Mouse (Mus musculus) lung, embryonic 16.5 days (tissue): ENCODE measurements around the gene Pfdn2. TPM values are rescaled to one million over a fixed set of nuclear protein-coding genes. Genes with fewer than 3 reads are reported as not detected.
A peak's percentile ranks its signal among the peaks of the same experiment; 100 is the strongest.

Source experiments
- ATAC-seq: fragments of 200-750 bp; cut with Nextera tagmentation; 2 replicates; pipeline ENCODE4 v1.8.0; 2017; ENCODE audit warnings: low read depth, mild to moderate bottlenecking, moderate library complexity
- H3K27ac ChIP-seq: fragments of 300-500 bp; sonication (generic); 2 replicates; pipeline ENCODE4 v1.5.1; 2014; ENCODE audit warnings: mild to moderate bottlenecking, control low read depth, low read length
- H3K27me3 ChIP-seq: fragments of 300-500 bp; sonication (generic); 2 replicates; pipeline ENCODE4 v1.6.1; 2014; ENCODE audit warnings: low read depth, low read length, mixed read lengths; ENCODE audit not compliant: control insufficient read depth, insufficient read depth
- H3K36me3 ChIP-seq: fragments of 300-500 bp; sonication (generic); 2 replicates; pipeline ENCODE4 v1.6.1; 2014; ENCODE audit warnings: low read length; ENCODE audit not compliant: control insufficient read depth, insufficient read depth
- H3K4me1 ChIP-seq: fragments of 300-500 bp; sonication (generic); replicated peaks from 2 replicates; pipeline ENCODE4 v1.6.1; 2014; ENCODE audit warnings: low read length, mixed read lengths; ENCODE audit not compliant: control insufficient read depth, insufficient read depth
- H3K4me2 ChIP-seq: fragments of 300-500 bp; sonication (generic); 2 replicates; pipeline ENCODE4 v1.6.1; 2014; ENCODE audit warnings: low read depth, low read length, control low read depth
- H3K4me3 ChIP-seq: fragments of 300-500 bp; sonication (generic); 2 replicates; pipeline ENCODE4 v1.5.1; 2014; ENCODE audit warnings: mild to moderate bottlenecking, low read length, control low read depth
- H3K9ac ChIP-seq: fragments of 300-500 bp; sonication (generic); 2 replicates; pipeline ENCODE4 v1.6.1; 2014; ENCODE audit warnings: low read length, control low read depth
- H3K9me3 ChIP-seq: fragments of 300-500 bp; sonication (generic); 2 replicates; pipeline ENCODE4 v1.6.1; 2016; ENCODE audit warnings: low read length; ENCODE audit not compliant: control insufficient read depth
- WGBS: fragments of 180-500 bp; shearing (Covaris S2); extraction: QIAGEN DNeasy Blood & Tissue Kit; methylation state at CpG from one replicate; pipeline ENCODE4 v1.1.7; 2014; 5-methylcytosine and 5-hydroxymethylcytosine counted together
- polyA plus RNA-seq: library from polyadenylated mRNA; unstranded; fragments of >200 nt; fragmentation: Nextera tagmentation; extraction: Ambion mirVana; gene quantifications from 2 replicates; pipeline ENCODE4 v1.2.1, GENCODE M21; 2015

Gene Pfdn2
- polyA plus RNA-seq, 1 experiment from 2014 or later: 99.8 TPM

GRCm38 (mm10) chr1:171385171-171385570 is 39.7 kb downstream of the Pfdn2 start:
- Histone ChIP-seq H3K9ac (no peak overlapping the region), H3K36me3 (no peaks in the 10 kb centered on the region), H3K27me3 (peaks cover 2% of the 10 kb centered on the region; the same call in 1 of the 2 replicates), H3K9me3 (no peaks in the 10 kb centered on the region), H3K4me1 (0 out of 2 replicates have a peak, but pooled peaks cover 2% of the 10 kb centered on the region), H3K27ac (no peak overlapping the region), H3K4me3 (no peak overlapping the region), H3K4me2 (no peak overlapping the region)
- 54% methylated on average over 9 of the region's 9 CpGs for WGBS
- ATAC-seq: no peak

GRCm38 (mm10) chr1:171387099-171387498 is 41.6 kb downstream of the Pfdn2 start:
- WGBS: 25% methylated on average over 6 of the region's 6 CpGs
- H3K9ac ChIP-seq: no peak overlapping the region
- no peaks in the 10 kb centered on the region for H3K4me1 ChIP-seq
- no peak overlapping the region for H3K4me2 ChIP-seq
- no peak overlapping the region for H3K27ac ChIP-seq
- no peak overlapping the region for H3K4me3 ChIP-seq
- no peaks in the 10 kb centered on the region for H3K27me3 ChIP-seq
- no peaks in the 10 kb centered on the region for H3K36me3 ChIP-seq
- peak; percentile 23; the same call in 1 of the 2 replicates for ATAC-seq
- H3K9me3 ChIP-seq: no peaks in the 10 kb centered on the region

GRCm38 (mm10) chr1:171388376-171389102 is 43.1 kb downstream of the Pfdn2 start, which contains the start of gene Arhgap30:
Gene Arhgap30, plus strand, starts transcription at chr1:171388954.
- Histone ChIP-seq H3K36me3 (no peaks in the 10 kb centered on the region), H3K27ac (no peak within 1 kb of the TSS; the same call in 1 of the 2 replicates), H3K9ac (no peak within 1 kb of the TSS), H3K4me3 (peak within 1 kb of the TSS; percentile 13; the same call in 1 of the 2 replicates), H3K27me3 (no peaks in the 10 kb centered on the region), H3K9me3 (no peaks in the 10 kb centered on the region), H3K4me2 (no peak within 1 kb of the TSS), H3K4me1 (no peaks in the 10 kb centered on the region)
- 0 out of 2 replicates have a peak, but pooled peaks have one; percentile 35 for ATAC-seq
- WGBS: 69% methylated on average over 15 of the region's 15 CpGs

GRCm38 (mm10) chr1:171390101-171390500 is 44.6 kb downstream of the Pfdn2 start:
- H3K4me3 ChIP-seq: no peak overlapping the region
- H3K9me3 ChIP-seq: no peaks in the 10 kb centered on the region
- H3K4me2 ChIP-seq: no peak overlapping the region
- 62% methylated on average over 4 of the region's 4 CpGs for WGBS
- H3K27me3 ChIP-seq: no peaks in the 10 kb centered on the region
- no peak overlapping the region for H3K9ac ChIP-seq
- H3K4me1 ChIP-seq: no peaks in the 10 kb centered on the region
- ATAC-seq: peak; percentile 50; the same call in 1 of the 2 replicates
- no peaks in the 10 kb centered on the region for H3K36me3 ChIP-seq
- H3K27ac ChIP-seq: no peak overlapping the region

GRCm38 (mm10) chr1:171401821-171402220 is 56.4 kb downstream of the Pfdn2 start:
- Histone ChIP-seq H3K27me3 (no peaks in the 10 kb centered on the region), H3K9me3 (no peaks in the 10 kb centered on the region), H3K4me2 (no peak overlapping the region), H3K9ac (no peak overlapping the region), H3K4me1 (no peaks in the 10 kb centered on the region), H3K4me3 (no peak overlapping the region), H3K36me3 (no peaks in the 10 kb centered on the region), H3K27ac (no peak overlapping the region)
- ATAC-seq: no peak
- WGBS: 70% methylated on average over 4 of the region's 4 CpGs

GRCm38 (mm10) chr1:171402991-171403390 is 57.5 kb downstream of the Pfdn2 start:
- no peak overlapping the region for H3K27ac ChIP-seq
- H3K4me1 ChIP-seq: no peaks in the 10 kb centered on the region
- no peak overlapping the region for H3K4me2 ChIP-seq
- no peak overlapping the region for H3K4me3 ChIP-seq
- ATAC-seq: no peak
- WGBS: 82% methylated on average over 9 of the region's 9 CpGs
- no peaks in the 10 kb centered on the region for H3K27me3 ChIP-seq
- H3K9ac ChIP-seq: no peak overlapping the region
- no peaks in the 10 kb centered on the region for H3K9me3 ChIP-seq
- H3K36me3 ChIP-seq: no peaks in the 10 kb centered on the region

- Histone ChIP-seq H3K4me1 (no peaks in the 10 kb centered on the region), H3K36me3 (no peaks in the 10 kb centered on the region), H3K4me2 (no peak overlapping the region), H3K9ac (no peak overlapping the region), H3K27ac (no peak overlapping the region), H3K9me3 (no peaks in the 10 kb centered on the region), H3K27me3 (no peaks in the 10 kb centered on the region), H3K4me3 (no peak overlapping the region)
- ATAC-seq: no peak
- WGBS: 66% methylated on average over 5 of the region's 5 CpGs
Observed at GRCm38 (mm10) chr1:171407263-171407662, 61.8 kb downstream of the Pfdn2 start.

Other genes starting within 250 kb of the Pfdn2 start
- 15.7 and 20.4 TPM in 2 replicates for gene Cfap126, start 231.8 kb upstream of the Pfdn2 start, polyA plus RNA-seq
- gene Sdhc, start 195.1 kb upstream of the Pfdn2 start, polyA plus RNA-seq: 263 and 285 TPM in 2 replicates
- 0.78 and 1.3 TPM in 2 replicates for gene Mpz, start 195.0 kb upstream of the Pfdn2 start, polyA plus RNA-seq
- 6.6 and 7.2 TPM in 2 replicates for gene Pcp4l1, start 149.4 kb upstream of the Pfdn2 start, polyA plus RNA-seq
- 0.19 and 0.23 TPM in 2 replicates for gene Nr1i3, start 131.7 kb upstream of the Pfdn2 start, polyA plus RNA-seq
- 32.0 and 33.3 TPM in 2 replicates for gene Tomm40l, start 123.2 kb upstream of the Pfdn2 start, polyA plus RNA-seq
- gene Apoa2, start 120.6 kb upstream of the Pfdn2 start, polyA plus RNA-seq: 13.3 and 111 TPM in 2 replicates
- 52.8 and 59.4 TPM in 2 replicates for gene Fcer1g, start 111.3 kb upstream of the Pfdn2 start, polyA plus RNA-seq
- gene Adamts4, start 95.2 kb upstream of the Pfdn2 start, polyA plus RNA-seq: 8.4 and 9.2 TPM in 2 replicates
- 227 and 230 TPM in 2 replicates for gene Ndufs2, start 94.3 kb upstream of the Pfdn2 start, polyA plus RNA-seq
- 92.6 and 98.6 TPM in 2 replicates for gene B4galt3, start 75.3 kb upstream of the Pfdn2 start, polyA plus RNA-seq
- gene Ppox, start 64.5 kb upstream of the Pfdn2 start, polyA plus RNA-seq: 53.9 and 56.8 TPM in 2 replicates
- 69.8 and 76.0 TPM in 2 replicates for gene Usp21, start 57.7 kb upstream of the Pfdn2 start, polyA plus RNA-seq
- gene Ufc1, start 50.6 kb upstream of the Pfdn2 start, polyA plus RNA-seq: 109 and 111 TPM in 2 replicates
- gene Dedd, start 16.5 kb upstream of the Pfdn2 start, polyA plus RNA-seq: 52.0 and 52.1 TPM in 2 replicates
- gene Nit1, start within 50 bp of the Pfdn2 start, polyA plus RNA-seq: 43.5 and 44.9 TPM in 2 replicates
- gene Klhdc9, start 15.1 kb downstream of the Pfdn2 start, polyA plus RNA-seq: 3.8 and 4.4 TPM in 2 replicates
- 7.4 and 9.4 TPM in 2 replicates for gene Nectin4, start 24.4 kb downstream of the Pfdn2 start, polyA plus RNA-seq
- gene Arhgap30, start 43.3 kb downstream of the Pfdn2 start, polyA plus RNA-seq: 2.6 and 3.2 TPM in 2 replicates
- 73.6 and 81.7 TPM in 2 replicates for gene Usf1, start 65.6 kb downstream of the Pfdn2 start, polyA plus RNA-seq
- 5.9 and 8.4 TPM in 2 replicates for gene Tstd1, start 73.2 kb downstream of the Pfdn2 start, polyA plus RNA-seq
- 134 and 145 TPM in 2 replicates for gene F11r, start 91.9 kb downstream of the Pfdn2 start, polyA plus RNA-seq
- gene Alyref2, start 157.8 kb downstream of the Pfdn2 start, polyA plus RNA-seq: 11.8 and 13.6 TPM in 2 replicates
- not detected in 2 replicates for gene Itln1, start 189.6 kb downstream of the Pfdn2 start, polyA plus RNA-seq
- gene Cd244a, start 213.5 kb downstream of the Pfdn2 start, polyA plus RNA-seq: 0.85 and 1.0 TPM in 2 replicates